Mouse (Mus musculus): ENCODE data around the gene Impad1.

DNA sequence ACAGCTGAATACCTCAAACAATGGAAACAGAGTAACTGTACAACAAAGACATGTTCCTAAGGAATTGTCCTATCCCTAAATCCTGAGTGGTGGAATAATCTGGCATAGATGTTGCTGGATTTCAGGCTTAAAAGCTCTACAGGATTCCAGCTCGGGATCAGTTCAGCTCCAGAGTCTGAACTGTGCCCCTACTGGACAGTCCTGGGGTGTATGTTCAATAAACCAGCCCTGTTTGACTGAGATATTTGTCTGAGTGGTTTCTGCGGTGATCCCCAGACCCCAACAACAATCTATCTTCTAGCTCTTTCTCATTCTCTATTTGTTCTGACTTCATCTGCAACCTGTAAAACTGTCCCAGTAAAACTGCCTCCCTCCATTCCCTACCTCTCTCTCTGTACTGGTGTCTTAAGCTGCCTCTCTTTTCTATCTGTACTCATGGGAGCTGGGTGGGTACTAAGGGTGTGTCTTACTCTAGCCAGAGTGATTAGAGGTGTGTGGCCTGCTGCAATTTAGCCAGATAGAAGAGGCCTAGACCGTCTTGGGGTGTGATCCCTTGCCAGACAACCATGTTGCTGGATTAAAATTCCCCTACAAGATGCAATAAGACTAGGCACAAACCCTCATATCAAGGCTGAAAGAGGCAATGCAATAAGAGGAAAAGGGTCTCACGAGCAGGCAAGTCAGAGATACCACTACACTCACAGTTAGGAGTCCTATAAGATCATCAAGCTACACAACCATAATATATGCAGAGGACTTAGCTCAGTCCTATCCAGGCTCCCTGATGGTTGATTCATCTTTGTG lies 10.1 kb downstream of the Impad1 start:
- TF ChIP-seq MYOG (IDR thresholded peaks at IDR 0.05; ENCODE audit: control insufficient read depth in 1 of 3, insufficient read depth in 1 of 3, insufficient read length in 2 of 3, low read depth in 2 of 3) (no peak), MAX (IDR thresholded peaks at IDR 0.05; ENCODE audit: low read depth) (no peak), TCF12 (IDR thresholded peaks at IDR 0.05; ENCODE audit: insufficient read depth, poor library complexity, severe bottlenecking) (no peak), POLR2A (IDR thresholded peaks at IDR 0.05; ENCODE audit: insufficient read length, low read depth) (no peak), USF1 (IDR thresholded peaks at IDR 0.05; ENCODE audit: low read depth) (no peak), CEBPB (IDR thresholded peaks at IDR 0.05; ENCODE audit: insufficient read depth, poor library complexity, severe bottlenecking) (no peak)

All from myocyte (in vitro differentiated cells).